17 mouse cellular contexts compared by ENCODE assay signal in genomic region chr3:102353277-102353900, GRCm38 (mm10).
DNase-seq lines count a peak whose midpoint lies in the region; ATAC-seq lines count a peak whose summit lies in the region.
"Had no signal": no experiment of that assay in that cellular context is flagged by ENCODE, and none has a peak within 500 bp of the region (broad histone marks: within the 10 kb centered on the region; RNA-seq: fewer than 3 reads in every experiment).

No protein-coding gene starts in this region.

- H3K27ac ChIP-seq in hindbrain, embryonic 16.5 days (ENCODE audit: low read depth, low read length): no peak overlapping the region
- H3K27ac ChIP-seq in midbrain, embryonic 16.5 days (ENCODE audit: low read length): no peak overlapping the region
- H3K27ac ChIP-seq: embryonic facial prominence, embryonic 12.5 days; liver, embryonic 13.5 days had no signal

- peaks cover 24% of the 10 kb centered on the region for H3K27me3 ChIP-seq in hindbrain, embryonic 16.5 days (replicated peaks; ENCODE audit: control insufficient read depth, insufficient read depth, low read length)
- peaks cover 67% of the 10 kb centered on the region for H3K27me3 ChIP-seq in midbrain, embryonic 16.5 days (ENCODE audit: control insufficient read depth, insufficient read depth, low read depth, low read length)
- H3K27me3 ChIP-seq: embryonic facial prominence, embryonic 12.5 days; liver, embryonic 13.5 days; megakaryocyte, embryonic 14.5 days had no signal

- no peaks in the 10 kb centered on the region for H3K4me1 ChIP-seq in hindbrain, embryonic 16.5 days (ENCODE audit: control insufficient read depth, insufficient read depth, low read depth, low read length)
- 0 out of 2 replicates have a peak, but pooled peaks cover 2% of the 10 kb centered on the region for H3K4me1 ChIP-seq in midbrain, embryonic 16.5 days (ENCODE audit: control insufficient read depth, insufficient read depth, low read length)
- H3K4me1 ChIP-seq: liver, embryonic 13.5 days; megakaryocyte, embryonic 14.5 days had no signal

- no peak overlapping the region for H3K9ac ChIP-seq in hindbrain, embryonic 16.5 days (ENCODE audit: low read depth, low read length)
- no peak overlapping the region for H3K9ac ChIP-seq in midbrain, embryonic 16.5 days (ENCODE audit: low read depth, low read length)
- H3K9ac ChIP-seq: embryonic facial prominence, embryonic 12.5 days; liver, embryonic 13.5 days had no signal

- DNase-seq in 3T3-L1 (ENCODE audit: low read depth, low spot score): peak; percentile 54
- DNase-seq in embryo, embryonic 11.5 days (ENCODE audit: low read depth, low spot score): peak; percentile 26
- DNase-seq in right cerebral cortex, postnatal 14 days: no peak
- DNase-seq in urinary bladder, adult 2 months (ENCODE audit: low spot score): no peak
- DNase-seq in frontal cortex, postnatal 36 days (ENCODE audit: low spot score in 2 of 2): no peak
- DNase-seq in ovary, adult 18-20 months (ENCODE audit: low spot score): no peak
- DNase-seq: adrenal gland, adult 2 months; B cell, adult 2 months; cerebellum, adult 8-10 months; kidney, adult 9 months; layer of hippocampus, postnatal 36 days; liver, embryonic 13.5 days; right cerebral cortex, postnatal 25 days had no signal

- no peaks in the 10 kb centered on the region for H3K36me3 ChIP-seq in hindbrain, embryonic 16.5 days (ENCODE audit: control insufficient read depth, insufficient read depth, low read length)
- no peaks in the 10 kb centered on the region for H3K36me3 ChIP-seq in midbrain, embryonic 16.5 days (ENCODE audit: control insufficient read depth, insufficient read depth, low read length)
- H3K36me3 ChIP-seq: embryonic facial prominence, embryonic 12.5 days; liver, embryonic 13.5 days had no signal

- no peak overlapping the region for H3K4me2 ChIP-seq in hindbrain, embryonic 16.5 days (ENCODE audit: low read length)
- no peak overlapping the region for H3K4me2 ChIP-seq in midbrain, embryonic 16.5 days (ENCODE audit: low read length)
- H3K4me2 ChIP-seq: embryonic facial prominence, embryonic 12.5 days; liver, embryonic 13.5 days had no signal

- WGBS in hindbrain, embryonic 16.5 days: 23% methylated on average over 6 of the region's 6 CpGs
- 18% methylated on average over 6 of the region's 6 CpGs for WGBS in midbrain, embryonic 16.5 days

- H3K4me3 ChIP-seq in hindbrain, embryonic 16.5 days (ENCODE audit: low read length): no peak overlapping the region
- no peak overlapping the region for H3K4me3 ChIP-seq in midbrain, embryonic 16.5 days (ENCODE audit: low read depth, low read length)
- H3K4me3 ChIP-seq: embryonic facial prominence, embryonic 12.5 days; liver, embryonic 13.5 days; megakaryocyte, embryonic 14.5 days had no signal

- no peaks in the 10 kb centered on the region for H3K9me3 ChIP-seq in hindbrain, embryonic 16.5 days (ENCODE audit: control insufficient read depth, low read length)
- no peaks in the 10 kb centered on the region for H3K9me3 ChIP-seq in midbrain, embryonic 16.5 days (replicated peaks; ENCODE audit: control insufficient read depth, low read length, poor library complexity, severe bottlenecking)
- H3K9me3 ChIP-seq: embryonic facial prominence, embryonic 12.5 days; liver, embryonic 13.5 days had no signal

- ATAC-seq in hindbrain, embryonic 16.5 days: peak; percentile 72
- ATAC-seq in midbrain, embryonic 16.5 days: peak; percentile 73

Comparison
In these comparisons a context has a peak if more than half of its experiments do, and no peak if none do; other contexts are left out.
1. DNase-seq: peak in 3T3-L1 (single experiment) and embryo, embryonic 11.5 days (single experiment); none in right cerebral cortex, postnatal 14 days (single experiment), urinary bladder, adult 2 months (single experiment), frontal cortex, postnatal 36 days (0 of 2) and ovary, adult 18-20 months (single experiment).